Mouse (Mus musculus): Measurements from ENCODE around the gene Chd1l. TPM values are rescaled to one million over a fixed set of nuclear protein-coding genes. Genes with fewer than 3 reads are reported as not detected.
A peak's percentile ranks its signal among the peaks of the same experiment; 100 is the strongest.

The Chd1l gene
- polyA plus RNA-seq, 1 experiment = 37.9 TPM

DNA sequence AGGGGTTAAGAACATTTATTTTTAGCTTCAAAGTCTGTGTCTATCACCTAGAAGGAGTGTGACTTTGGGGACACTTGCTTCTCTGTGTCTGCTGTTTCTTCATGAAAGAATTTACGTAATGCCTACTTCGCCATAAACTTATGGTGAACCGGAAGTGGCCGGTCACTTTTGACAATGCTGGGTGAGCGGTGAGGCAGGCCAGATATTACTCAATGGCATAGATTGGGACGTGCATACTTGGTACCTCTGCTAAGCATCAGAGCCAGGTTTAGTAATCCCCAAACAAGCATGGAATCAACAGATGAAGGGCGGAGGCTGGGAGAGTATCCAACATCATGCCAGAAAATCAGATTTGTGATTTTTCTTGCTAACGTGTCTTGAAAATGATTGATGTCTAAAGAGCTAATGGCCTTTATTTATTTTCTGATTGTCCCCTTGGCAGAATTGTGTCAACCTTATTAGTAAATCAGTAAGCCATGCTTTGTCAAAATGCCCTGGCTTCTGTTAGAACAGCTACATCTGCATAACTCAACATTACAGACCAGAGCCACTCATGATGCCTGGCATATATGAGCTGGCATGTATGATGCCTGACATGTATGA is 21.4 kb upstream of the Chd1l start:
- no peaks in the 10 kb centered on the region for H3K27me3 ChIP-seq (ENCODE audit: control insufficient read depth, insufficient read depth, low read length)
- H3K36me3 ChIP-seq (ENCODE audit: control insufficient read depth, insufficient read depth, low read length) = no peaks in the 10 kb centered on the region
- peaks cover 9% of the 10 kb centered on the region for H3K4me1 ChIP-seq (ENCODE audit: control insufficient read depth, insufficient read depth, low read length)
- H3K4me3 ChIP-seq (ENCODE audit: control insufficient read depth, low read depth, low read length) = no peak overlapping the region
- TF ChIP-seq POLR2A (IDR thresholded peaks at IDR 0.05; ENCODE audit: control insufficient read depth, low read depth, low read length) = no peak
- no peak for TF ChIP-seq CTCF (IDR thresholded peaks at IDR 0.05; ENCODE audit: control insufficient read depth, insufficient read depth, insufficient replicate concordance, low read depth, low read length)
- no peak overlapping the region for H3K27ac ChIP-seq (ENCODE audit: control insufficient read depth, insufficient read depth, low read depth, low read length)

DNA sequence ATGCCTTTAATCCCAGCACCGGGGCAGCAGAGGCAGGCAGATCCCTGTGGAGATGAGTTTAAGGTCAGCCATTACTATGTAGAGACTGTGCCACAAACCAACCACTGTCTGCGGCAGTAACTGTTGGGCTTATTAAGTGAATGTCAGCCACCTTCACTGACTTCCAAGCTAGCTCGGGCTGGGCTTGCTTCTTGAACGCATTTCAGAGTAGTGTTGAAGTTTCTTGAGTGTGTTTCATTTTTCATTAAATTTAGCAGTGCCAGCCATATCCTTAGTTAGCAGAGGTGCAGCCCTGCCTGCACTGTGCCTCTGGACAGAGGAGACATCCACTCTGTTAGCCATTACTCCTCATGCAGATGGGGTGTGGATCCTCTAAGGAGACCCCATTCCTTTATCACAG is 20.7 kb upstream of the Chd1l start:
- peaks cover 9% of the 10 kb centered on the region for H3K4me1 ChIP-seq (ENCODE audit: control insufficient read depth, insufficient read depth, low read length)
- TF ChIP-seq POLR2A (IDR thresholded peaks at IDR 0.05; ENCODE audit: control insufficient read depth, low read depth, low read length) = no peak
- no peak for TF ChIP-seq CTCF (IDR thresholded peaks at IDR 0.05; ENCODE audit: control insufficient read depth, insufficient read depth, insufficient replicate concordance, low read depth, low read length)
- no peaks in the 10 kb centered on the region for H3K36me3 ChIP-seq (ENCODE audit: control insufficient read depth, insufficient read depth, low read length)

DNA sequence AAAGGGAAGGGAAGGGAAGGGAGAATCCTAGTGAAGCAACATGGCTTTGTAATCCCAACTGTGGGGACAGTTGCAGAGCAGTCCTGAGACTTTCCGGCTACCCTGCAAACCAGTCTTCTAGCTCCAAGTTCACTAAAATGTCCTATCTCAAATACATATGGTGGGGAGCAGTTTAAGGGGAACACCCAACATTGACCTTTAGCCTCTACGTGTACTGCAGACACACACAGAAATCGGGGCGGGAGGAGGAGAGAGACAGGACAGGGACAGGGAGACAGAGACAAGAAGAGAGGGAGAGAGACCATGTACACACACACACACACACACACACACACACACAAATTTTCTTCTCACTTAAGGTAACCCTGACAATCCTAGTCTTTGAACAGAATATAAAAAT is 19.9 kb upstream of the Chd1l start:
- Histone ChIP-seq H3K4me3 (ENCODE audit: control insufficient read depth, low read depth, low read length) (no peak overlapping the region), H3K27ac (ENCODE audit: control insufficient read depth, insufficient read depth, low read depth, low read length) (no peak overlapping the region), H3K4me1 (ENCODE audit: control insufficient read depth, insufficient read depth, low read length) (peaks cover 9% of the 10 kb centered on the region), H3K36me3 (ENCODE audit: control insufficient read depth, insufficient read depth, low read length) (no peaks in the 10 kb centered on the region), H3K27me3 (ENCODE audit: control insufficient read depth, insufficient read depth, low read length) (no peaks in the 10 kb centered on the region)
- TF ChIP-seq POLR2A (IDR thresholded peaks at IDR 0.05; ENCODE audit: control insufficient read depth, low read depth, low read length) (no peak), CTCF (IDR thresholded peaks at IDR 0.05; ENCODE audit: control insufficient read depth, insufficient read depth, insufficient replicate concordance, low read depth, low read length) (no peak)

More for the DNA sequence above, 20.7 kb upstream of the Chd1l start:
- Histone ChIP-seq H3K27ac (ENCODE audit: control insufficient read depth, insufficient read depth, low read depth, low read length) (no peak overlapping the region), H3K4me3 (ENCODE audit: control insufficient read depth, low read depth, low read length) (no peak overlapping the region), H3K27me3 (ENCODE audit: control insufficient read depth, insufficient read depth, low read length) (no peaks in the 10 kb centered on the region)

DNA sequence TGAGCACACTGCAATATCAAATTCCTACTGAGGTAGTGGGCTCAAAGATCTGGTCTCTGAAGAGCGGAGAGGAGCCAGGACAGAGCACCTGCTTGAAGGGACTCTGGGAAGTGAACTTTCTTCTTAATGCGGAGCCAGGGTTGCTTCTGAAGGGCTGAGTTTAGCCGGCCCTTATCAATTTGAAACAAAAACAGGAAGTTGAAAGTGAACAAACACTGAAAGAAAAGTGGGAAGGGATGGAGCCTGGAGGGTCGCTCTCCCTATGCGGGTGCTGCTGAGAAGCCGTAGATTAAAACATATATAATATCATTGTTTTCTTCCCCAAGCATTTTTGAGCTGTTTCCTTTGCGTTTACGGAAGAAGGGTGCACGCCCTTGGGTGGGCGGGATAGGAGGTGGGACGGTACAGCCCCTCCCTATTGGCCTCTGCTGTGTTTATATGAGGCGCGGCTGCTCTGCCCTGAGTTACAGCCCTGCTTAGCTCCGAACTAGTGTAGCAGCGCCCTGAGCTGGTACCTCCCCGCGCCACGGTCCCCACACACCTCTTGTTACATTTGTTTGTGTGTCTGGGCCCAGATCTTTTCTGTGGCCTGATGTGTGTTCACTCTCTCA is 18.5 kb upstream of the Chd1l start, which contains the start of gene Fmo5:
Fmo5 (plus strand) TSS at position 414 of the 611 bp plus-strand sequence.
- no peak within 1 kb of the TSS for H3K27ac ChIP-seq (ENCODE audit: control insufficient read depth, insufficient read depth, low read depth, low read length)
- no peaks in the 10 kb centered on the region for H3K36me3 ChIP-seq (ENCODE audit: control insufficient read depth, insufficient read depth, low read length)
- peaks cover 9% of the 10 kb centered on the region for H3K4me1 ChIP-seq (ENCODE audit: control insufficient read depth, insufficient read depth, low read length)
- H3K27me3 ChIP-seq (ENCODE audit: control insufficient read depth, insufficient read depth, low read length) = no peaks in the 10 kb centered on the region
- no peak for TF ChIP-seq CTCF (IDR thresholded peaks at IDR 0.05; ENCODE audit: control insufficient read depth, insufficient read depth, insufficient replicate concordance, low read depth, low read length)
- TF ChIP-seq POLR2A (IDR thresholded peaks at IDR 0.05; ENCODE audit: control insufficient read depth, low read depth, low read length) = peak; percentile 48; the same call in 1 of the 2 replicates
- peak within 1 kb of the TSS; percentile 68 for H3K4me3 ChIP-seq (ENCODE audit: control insufficient read depth, low read depth, low read length)

DNA sequence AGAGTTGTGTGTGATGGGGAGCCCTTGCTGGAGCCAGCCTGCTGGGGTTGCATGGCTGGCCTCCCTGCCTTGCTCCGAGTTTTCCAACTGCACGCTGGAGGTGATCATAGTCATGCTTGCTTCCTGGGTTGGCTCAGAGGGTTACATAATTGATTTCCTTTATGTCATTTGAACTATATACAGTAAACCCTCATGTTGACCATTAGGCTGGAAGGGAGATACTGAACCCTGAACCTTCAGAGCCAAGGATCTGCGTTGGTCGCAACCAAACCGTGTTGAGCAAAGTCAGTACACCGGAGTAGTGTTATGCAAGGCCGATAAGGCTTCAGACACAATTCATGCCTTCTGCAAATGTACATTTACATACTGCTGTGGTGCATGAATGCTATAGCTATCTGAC is 17.9 kb upstream of the Chd1l start:
- TF ChIP-seq CTCF (IDR thresholded peaks at IDR 0.05; ENCODE audit: control insufficient read depth, insufficient read depth, insufficient replicate concordance, low read depth, low read length) (no peak), POLR2A (IDR thresholded peaks at IDR 0.05; ENCODE audit: control insufficient read depth, low read depth, low read length) (no peak)
- H3K4me1 ChIP-seq (ENCODE audit: control insufficient read depth, insufficient read depth, low read length) = peaks cover 9% of the 10 kb centered on the region
- no peak overlapping the region for H3K4me3 ChIP-seq (ENCODE audit: control insufficient read depth, low read depth, low read length)
- H3K36me3 ChIP-seq (ENCODE audit: control insufficient read depth, insufficient read depth, low read length) = no peaks in the 10 kb centered on the region
- H3K27me3 ChIP-seq (ENCODE audit: control insufficient read depth, insufficient read depth, low read length) = no peaks in the 10 kb centered on the region
- H3K27ac ChIP-seq (ENCODE audit: control insufficient read depth, insufficient read depth, low read depth, low read length) = no peak overlapping the region

DNA sequence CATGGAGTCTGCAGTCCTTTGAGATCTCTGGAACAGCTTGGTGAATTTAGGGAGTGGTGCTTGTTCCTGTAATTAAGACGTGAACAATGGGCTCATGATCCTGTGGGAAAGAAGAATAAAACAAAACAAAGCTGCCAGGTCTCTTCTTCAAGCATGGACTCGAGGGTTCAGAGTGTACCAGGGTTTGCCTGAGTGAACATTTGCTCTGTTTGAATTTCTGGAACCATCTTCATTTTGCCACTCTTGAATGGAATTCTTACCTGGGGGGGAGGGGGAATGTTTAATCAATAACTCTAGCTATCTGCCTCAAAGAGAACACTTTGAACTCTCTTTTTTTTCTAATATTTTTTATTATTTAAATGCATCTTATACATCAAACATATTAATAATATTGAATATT is 14.6 kb upstream of the Chd1l start:
- Histone ChIP-seq H3K4me1 (ENCODE audit: control insufficient read depth, insufficient read depth, low read length) (peaks cover 9% of the 10 kb centered on the region), H3K27ac (ENCODE audit: control insufficient read depth, insufficient read depth, low read depth, low read length) (no peak overlapping the region), H3K27me3 (ENCODE audit: control insufficient read depth, insufficient read depth, low read length) (no peaks in the 10 kb centered on the region), H3K36me3 (ENCODE audit: control insufficient read depth, insufficient read depth, low read length) (no peaks in the 10 kb centered on the region), H3K4me3 (ENCODE audit: control insufficient read depth, low read depth, low read length) (no peak overlapping the region)
- TF ChIP-seq CTCF (IDR thresholded peaks at IDR 0.05; ENCODE audit: control insufficient read depth, insufficient read depth, insufficient replicate concordance, low read depth, low read length) (no peak), POLR2A (IDR thresholded peaks at IDR 0.05; ENCODE audit: control insufficient read depth, low read depth, low read length) (no peak)

DNA sequence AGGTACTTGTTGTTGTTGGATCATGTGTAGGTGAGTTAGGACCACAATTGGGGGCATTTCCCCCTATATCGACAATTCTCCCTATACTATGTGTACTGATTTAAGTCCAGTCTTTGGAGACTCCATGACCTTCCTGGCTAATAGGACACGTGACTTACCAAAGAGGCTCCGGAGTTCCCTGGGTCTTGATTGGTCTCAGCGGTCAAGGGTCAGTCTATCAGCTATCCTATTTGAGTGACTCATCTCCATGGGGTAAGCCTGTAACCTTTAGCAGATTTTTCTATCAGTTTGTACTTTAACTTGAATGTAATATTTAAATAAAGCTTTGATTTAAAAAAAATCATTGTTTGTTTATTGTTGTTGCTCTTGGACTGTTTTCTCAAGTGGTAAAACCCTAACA is 10.7 kb upstream of the Chd1l start:
- Histone ChIP-seq H3K4me1 (ENCODE audit: control insufficient read depth, insufficient read depth, low read length) (no peaks in the 10 kb centered on the region), H3K36me3 (ENCODE audit: control insufficient read depth, insufficient read depth, low read length) (no peaks in the 10 kb centered on the region), H3K27ac (ENCODE audit: control insufficient read depth, insufficient read depth, low read depth, low read length) (no peak overlapping the region), H3K27me3 (ENCODE audit: control insufficient read depth, insufficient read depth, low read length) (no peaks in the 10 kb centered on the region), H3K4me3 (ENCODE audit: control insufficient read depth, low read depth, low read length) (no peak overlapping the region)
- TF ChIP-seq POLR2A (IDR thresholded peaks at IDR 0.05; ENCODE audit: control insufficient read depth, low read depth, low read length) (no peak), CTCF (IDR thresholded peaks at IDR 0.05; ENCODE audit: control insufficient read depth, insufficient read depth, insufficient replicate concordance, low read depth, low read length) (no peak)

Measured in testis, adult 2 months (tissue).